Mouse (Mus musculus) MEL (cell line): ENCODE measurements around the gene Rab21. TPM values are rescaled to one million over a fixed set of nuclear protein-coding genes. Genes with fewer than 3 reads are reported as not detected.
A peak's percentile ranks its signal among the peaks of the same experiment; 100 is the strongest.

Source experiments
- DNase-seq: peaks from one replicate; pipeline ENCODE4 v3.0.0; 2011; ENCODE audit warnings: low read depth, low spot score
- H3K27ac ChIP-seq: 2 replicates; pipeline ENCODE4 v1.5.1; 2012; ENCODE audit warnings: low read depth, mild to moderate bottlenecking, control low read depth, low read length, moderate library complexity; ENCODE audit not compliant: control insufficient read depth
- H3K27me3 ChIP-seq, 2 experiments: fragments of 150-350 bp in 1 of 2; sonication (generic) in 1 of 2; 2 replicates each; pipeline ENCODE4 v1.6.1; 2012; ENCODE audit warnings: low read length in 2 of 2, mild to moderate bottlenecking in 2 of 2, improper control_type of control experiment in 1 of 2, moderate library complexity in 1 of 2; ENCODE audit not compliant: insufficient read depth in 2 of 2, control insufficient read depth in 1 of 2
- H3K36me3 ChIP-seq, 2 experiments: 2 replicates each; pipeline ENCODE4 v1.6.1; 2012 to 2014; ENCODE audit warnings: low read length in 2 of 2, improper control_type of control experiment in 1 of 2, inconsistent platforms in 1 of 2, mild to moderate bottlenecking in 1 of 2; ENCODE audit not compliant: insufficient read depth in 2 of 2, control insufficient read depth in 1 of 2
- H3K4me1 ChIP-seq, 2 experiments: fragments of 150-350 bp in 1 of 2; sonication (generic) in 1 of 2; 2 replicates each; pipeline ENCODE4 v1.6.1; 2012; ENCODE audit warnings: low read length in 2 of 2, improper control_type of control experiment in 1 of 2, mild to moderate bottlenecking in 1 of 2; ENCODE audit not compliant: insufficient read depth in 2 of 2, control insufficient read depth in 1 of 2
- H3K4me3 ChIP-seq, 2 experiments: fragments of 150-350 bp in 1 of 2; sonication (generic) in 1 of 2; 2 replicates each; pipeline ENCODE4 v1.5.1; 2012; ENCODE audit warnings: low read depth in 2 of 2, low read length in 2 of 2, mild to moderate bottlenecking in 2 of 2, moderate library complexity in 2 of 2, control low read depth in 1 of 2, improper control_type of control experiment in 1 of 2; ENCODE audit not compliant: control insufficient read depth in 1 of 2, insufficient read depth in 1 of 2
- H3K79me2 ChIP-seq: 2 replicates; pipeline ENCODE4 v1.6.1; 2012; ENCODE audit warnings: mild to moderate bottlenecking, low read length, moderate library complexity; ENCODE audit not compliant: control insufficient read depth, poor library complexity, insufficient read depth
- H3K9ac ChIP-seq: 2 replicates; pipeline ENCODE4 v1.6.1; 2012; ENCODE audit warnings: low read depth, mild to moderate bottlenecking, control low read depth, low read length, moderate library complexity; ENCODE audit not compliant: control insufficient read depth, poor library complexity, severe bottlenecking
- H3K9me3 ChIP-seq: fragments of 150-350 bp; sonication (generic); replicated peaks from 2 replicates; pipeline ENCODE4 v1.6.1; 2012; ENCODE audit warnings: mild to moderate bottlenecking, low read length, improper control_type of control experiment, moderate library complexity; ENCODE audit not compliant: insufficient read depth
- BHLHE40 ChIP-seq: IDR thresholded peaks from 2 replicates; pipeline ENCODE4 v1.6.1; 2012; ENCODE audit warnings: low read depth, mild to moderate bottlenecking, inconsistent platforms, low read length, improper control_type of control experiment, borderline replicate concordance
- CHD1 ChIP-seq: IDR thresholded peaks from 2 replicates; pipeline ENCODE4 v1.6.1; 2012; ENCODE audit warnings: low read depth, mild to moderate bottlenecking, inconsistent platforms, low read length, improper control_type of control experiment
- CHD2 ChIP-seq: IDR thresholded peaks from 2 replicates; pipeline ENCODE4 v1.6.1; 2011; ENCODE audit warnings: low read length, improper control_type of control experiment
- CTCF ChIP-seq, 3 experiments: IDR thresholded peaks in 2 of 3; conservative IDR thresholded peaks in 1 of 3; 2 replicates each; pipeline ENCODE4 v1.5.1; 2011 to 2012; ENCODE audit warnings: low read length in 3 of 3, low read depth in 2 of 3, mild to moderate bottlenecking in 2 of 3, improper control_type of control experiment in 1 of 3, inconsistent platforms in 1 of 3, mixed read lengths in 1 of 3, moderate library complexity in 1 of 3; ENCODE audit not compliant: control insufficient read depth in 1 of 3, insufficient read depth in 1 of 3, poor library complexity in 1 of 3, severe bottlenecking in 1 of 3
- E2F4 ChIP-seq: IDR thresholded peaks from 2 replicates; pipeline ENCODE4 v1.6.1; 2011; ENCODE audit warnings: low read depth, low read length, improper control_type of control experiment, borderline replicate concordance
- ELF1 ChIP-seq: IDR thresholded peaks from 2 replicates; pipeline ENCODE4 v1.6.1; 2014; ENCODE audit warnings: low read depth, mild to moderate bottlenecking, inconsistent platforms, low read length, improper control_type of control experiment, moderate library complexity
- EP300 ChIP-seq, 2 experiments: IDR thresholded peaks; 2 replicates each; pipeline ENCODE4 v1.6.1; 2011; ENCODE audit warnings: improper control_type of control experiment in 2 of 2, low read length in 2 of 2, low read depth in 1 of 2, mild to moderate bottlenecking in 1 of 2
- ETS1 ChIP-seq: IDR thresholded peaks from 2 replicates; pipeline ENCODE4 v1.6.1; 2012; ENCODE audit warnings: low read depth, mild to moderate bottlenecking, inconsistent platforms, low read length, improper control_type of control experiment, moderate library complexity
- GABPA ChIP-seq: IDR thresholded peaks from 2 replicates; pipeline ENCODE4 v1.6.1; 2012; ENCODE audit warnings: low read depth, mild to moderate bottlenecking, inconsistent platforms, low read length, improper control_type of control experiment, moderate library complexity
- GATA1 ChIP-seq: IDR thresholded peaks from 2 replicates; pipeline ENCODE4 v1.6.1; 2011; ENCODE audit warnings: low read depth, low read length, improper control_type of control experiment
- JUND ChIP-seq: IDR thresholded peaks from 2 replicates; pipeline ENCODE4 v1.6.1; 2011; ENCODE audit warnings: low read depth, mild to moderate bottlenecking, improper control_type of control experiment, low read length
- KAT2A ChIP-seq: conservative IDR thresholded peaks from 2 replicates; pipeline ENCODE4 v1.6.1; 2012; ENCODE audit warnings: low read depth, low read length, improper control_type of control experiment, inconsistent platforms
- MAFK ChIP-seq: IDR thresholded peaks from 2 replicates; pipeline ENCODE4 v1.6.1; 2011; ENCODE audit warnings: low read depth, mild to moderate bottlenecking, low read length, improper control_type of control experiment, borderline replicate concordance
- MAX ChIP-seq: IDR thresholded peaks from 2 replicates; pipeline ENCODE4 v1.6.1; 2011; ENCODE audit warnings: low read length, improper control_type of control experiment
- MAZ ChIP-seq: IDR thresholded peaks from 2 replicates; pipeline ENCODE4 v1.6.1; 2012; ENCODE audit warnings: low read depth, mild to moderate bottlenecking, inconsistent platforms, low read length, improper control_type of control experiment
- MEF2A ChIP-seq: IDR thresholded peaks from 2 replicates; pipeline ENCODE4 v1.6.1; 2014; ENCODE audit warnings: low read depth, mild to moderate bottlenecking, inconsistent platforms, low read length, improper control_type of control experiment; ENCODE audit not compliant: poor library complexity, insufficient replicate concordance, severe bottlenecking; ENCODE audit errors: extremely low read depth
- MXI1 ChIP-seq: IDR thresholded peaks from 2 replicates; pipeline ENCODE4 v1.6.1; 2011; ENCODE audit warnings: mild to moderate bottlenecking, low read depth, low read length, improper control_type of control experiment
- MYB ChIP-seq: IDR thresholded peaks from 2 replicates; pipeline ENCODE4 v1.6.1; 2011; ENCODE audit warnings: mild to moderate bottlenecking, low read depth, low read length, improper control_type of control experiment
- MYC ChIP-seq: IDR thresholded peaks from 2 replicates; pipeline ENCODE4 v1.6.1; 2011; ENCODE audit warnings: low read depth, mild to moderate bottlenecking, low read length, improper control_type of control experiment, moderate library complexity
- NELFE ChIP-seq: IDR thresholded peaks from 2 replicates; pipeline ENCODE4 v1.6.1; 2011; ENCODE audit warnings: low read depth, low read length, improper control_type of control experiment
- NRF1 ChIP-seq: IDR thresholded peaks from 2 replicates; pipeline ENCODE4 v1.6.1; 2014; ENCODE audit warnings: low read depth, mild to moderate bottlenecking, inconsistent platforms, low read length, improper control_type of control experiment, moderate library complexity; ENCODE audit not compliant: poor library complexity, insufficient read depth, severe bottlenecking
- POLR2A ChIP-seq, 2 experiments: IDR thresholded peaks; 2 replicates each; pipeline ENCODE4 v1.6.1; 2011 to 2012; ENCODE audit warnings: low read length in 2 of 2, mild to moderate bottlenecking in 2 of 2, control low read depth in 1 of 2, improper control_type of control experiment in 1 of 2, low read depth in 1 of 2, moderate library complexity in 1 of 2; ENCODE audit not compliant: control insufficient read depth in 1 of 2, insufficient read depth in 1 of 2, poor library complexity in 1 of 2
- POLR2AphosphoS2 ChIP-seq: IDR thresholded peaks from 2 replicates; pipeline ENCODE4 v1.6.1; 2011; ENCODE audit warnings: low read length, improper control_type of control experiment
- POLR2AphosphoS5 ChIP-seq: IDR thresholded peaks from 2 replicates; pipeline ENCODE4 v1.6.1; 2012; ENCODE audit warnings: low read depth, borderline replicate concordance, mild to moderate bottlenecking, inconsistent platforms, low read length, moderate library complexity, mixed read lengths
- RAD21 ChIP-seq: IDR thresholded peaks from 2 replicates; pipeline ENCODE4 v1.6.1; 2011; ENCODE audit warnings: mild to moderate bottlenecking, low read depth, low read length, improper control_type of control experiment
- RCOR1 ChIP-seq: IDR thresholded peaks from 2 replicates; pipeline ENCODE4 v1.6.1; 2012; ENCODE audit warnings: low read depth, mild to moderate bottlenecking, inconsistent platforms, low read length, improper control_type of control experiment
- SIN3A ChIP-seq: IDR thresholded peaks from 2 replicates; pipeline ENCODE4 v1.6.1; 2012; ENCODE audit warnings: low read length, improper control_type of control experiment, inconsistent platforms
- SMC3 ChIP-seq: IDR thresholded peaks from 2 replicates; pipeline ENCODE4 v1.6.1; 2011; ENCODE audit warnings: low read depth, low read length, improper control_type of control experiment
- TAL1 ChIP-seq: IDR thresholded peaks from 2 replicates; pipeline ENCODE4 v1.6.1; 2012; ENCODE audit warnings: mild to moderate bottlenecking, inconsistent platforms, low read length, moderate library complexity, mixed read lengths
- TBP ChIP-seq: IDR thresholded peaks from 2 replicates; pipeline ENCODE4 v1.8.0; 2011; ENCODE audit warnings: low read depth, low read length, improper control_type of control experiment
- TCF12 ChIP-seq: IDR thresholded peaks from 2 replicates; pipeline ENCODE4 v1.6.1; 2014; ENCODE audit warnings: low read depth, mild to moderate bottlenecking, inconsistent platforms, low read length, improper control_type of control experiment, moderate library complexity
- UBTF ChIP-seq: IDR thresholded peaks from 2 replicates; pipeline ENCODE4 v1.6.1; 2012; ENCODE audit warnings: low read depth, mild to moderate bottlenecking, inconsistent platforms, low read length, improper control_type of control experiment, moderate library complexity, borderline replicate concordance; ENCODE audit not compliant: insufficient read depth
- USF1 ChIP-seq: IDR thresholded peaks from 2 replicates; pipeline ENCODE4 v1.6.1; 2014; ENCODE audit warnings: low read depth, mild to moderate bottlenecking, inconsistent platforms, low read length, improper control_type of control experiment, moderate library complexity
- USF2 ChIP-seq, 2 experiments: IDR thresholded peaks; 2 replicates each; pipeline ENCODE4 v1.6.1; 2011 to 2012; ENCODE audit warnings: improper control_type of control experiment in 2 of 2, low read length in 2 of 2, borderline replicate concordance in 1 of 2, inconsistent platforms in 1 of 2, low read depth in 1 of 2, mild to moderate bottlenecking in 1 of 2; ENCODE audit not compliant: insufficient read depth in 1 of 2
- ZKSCAN1 ChIP-seq: IDR thresholded peaks from 2 replicates; pipeline ENCODE4 v1.6.1; 2012; ENCODE audit warnings: low read depth, mild to moderate bottlenecking, inconsistent platforms, low read length, improper control_type of control experiment, moderate library complexity
- ZMIZ1 ChIP-seq: IDR thresholded peaks from 2 replicates; pipeline ENCODE4 v1.6.1; 2012; ENCODE audit warnings: low read depth, mild to moderate bottlenecking, inconsistent platforms, low read length, improper control_type of control experiment, moderate library complexity
- ZNF384 ChIP-seq: IDR thresholded peaks from 2 replicates; pipeline ENCODE4 v1.6.1; 2012; ENCODE audit warnings: low read depth, mild to moderate bottlenecking, inconsistent platforms, low read length, improper control_type of control experiment
- polyA plus RNA-seq, 2 experiments: library from polyadenylated mRNA; stranded (reverse) in 1 of 2; unstranded in 1 of 2; fragments of >175 nt in 1 of 2; fragments of >200 nt in 1 of 2; gene quantifications; 2 replicates each; pipeline versions ENCODE4 v1.2.1 to v1.2.4; 2012; ENCODE audit warnings: low replicate concordance in 2 of 2, low read depth in 1 of 2; ENCODE audit not compliant: insufficient read length in 2 of 2, insufficient read depth in 1 of 2, missing spikeins in 1 of 2
- total RNA-seq: library from RNA; depleted of rRNA; stranded (reverse); fragments of 300-350 nt; gene quantifications from 2 replicates; pipeline ENCODE4 v1.2.3, GENCODE M21; 2012

Rab21 gene
- total and polyA plus RNA-seq, 3 experiments = 12.9 to 31.5 (median 20.9) TPM

- Histone ChIP-seq H3K4me3 (peak overlapping the region; percentile 49 to 52), H3K9me3 (no peaks in the 10 kb centered on the region), H3K79me2 (peaks cover 34% of the 10 kb centered on the region), H3K4me1 (peaks cover 6 to 19% of the 10 kb centered on the region in 2 experiments), H3K36me3 (peaks cover 0 to 19% of the 10 kb centered on the region in 2 experiments; a peak in 2 of 4 replicates), H3K27me3 (no peaks in the 10 kb centered on the region), H3K27ac (peak overlapping the region; percentile 80), H3K9ac (peak overlapping the region; percentile 51)
- peak; percentile 92 for DNase-seq
- 0 out of 2 replicates have a peak, but pooled peaks have one; percentile 61 for TF ChIP-seq TBP
- TF ChIP-seq TAL1 = peak; percentile 89
- TF ChIP-seq KAT2A = 0 out of 2 replicates have a peak, but pooled peaks have one; percentile 30
- peak; percentile 91 for TF ChIP-seq MXI1
- peak; percentile 97 to 98 for TF ChIP-seq EP300 (IDR thresholded peaks at IDR 0.05; ENCODE audit: low read depth in 1 of 2, low read length in 2 of 2)
- peak; percentile 88; the same call in 1 of the 2 replicates for TF ChIP-seq MAFK
- TF ChIP-seq ELF1 = peak; percentile 50; the same call in 1 of the 2 replicates
- no peak for TF ChIP-seq POLR2AphosphoS5
- no peak; the same call in 1 of the 2 replicates for TF ChIP-seq ZMIZ1
- no peak for TF ChIP-seq CHD1
- peak; percentile 95 for TF ChIP-seq TCF12
- peak; percentile 67 for TF ChIP-seq MAX
- TF ChIP-seq ZKSCAN1 = no peak
- peak in 1 of 2 experiments; percentile 53; a peak in 2 of 4 replicates for TF ChIP-seq POLR2A (IDR thresholded peaks at IDR 0.05; ENCODE audit: control insufficient read depth in 1 of 2, insufficient read depth in 1 of 2, low read depth in 1 of 2, low read length in 2 of 2, poor library complexity in 1 of 2)
- TF ChIP-seq GABPA = no peak
- TF ChIP-seq ETS1 = peak; percentile 96
- no peak for TF ChIP-seq POLR2AphosphoS2
- no peak for TF ChIP-seq RAD21
- no peak for TF ChIP-seq SMC3
- peak; percentile 87 for TF ChIP-seq MYC
- TF ChIP-seq CHD2 = no peak
- TF ChIP-seq MEF2A = no peak
- TF ChIP-seq CTCF (IDR thresholded peaks at IDR 0.05 in 2 of 3, conservative IDR thresholded peaks at IDR 0.05 in 1 of 3; ENCODE audit: control insufficient read depth in 1 of 3, insufficient read depth in 1 of 3, low read depth in 2 of 3, low read length in 3 of 3, poor library complexity in 1 of 3, severe bottlenecking in 1 of 3) = no peak
- TF ChIP-seq MYB = peak; percentile 85
- TF ChIP-seq BHLHE40 = peak; percentile 82
- TF ChIP-seq GATA1 = peak; percentile 99
- peak; percentile 39; the same call in 1 of the 2 replicates for TF ChIP-seq ZNF384
- no peak for TF ChIP-seq E2F4
- 0 out of 2 replicates have a peak, but pooled peaks have one; percentile 66 for TF ChIP-seq MAZ
- peak; percentile 100 for TF ChIP-seq RCOR1
- TF ChIP-seq NRF1 = no peak
- no peak for TF ChIP-seq USF1
- peak; percentile 98 for TF ChIP-seq SIN3A
- no peak for TF ChIP-seq NELFE
- no peak for TF ChIP-seq USF2 (IDR thresholded peaks at IDR 0.05; ENCODE audit: borderline replicate concordance in 1 of 2, insufficient read depth in 1 of 2, low read depth in 1 of 2, low read length in 2 of 2)
- no peak for TF ChIP-seq JUND
- no peak for TF ChIP-seq UBTF
Measured at GRCm38 (mm10) chr10:115252321-115252757, 63.1 kb downstream of the Rab21 start.
